Mouse (Mus musculus): ENCODE measurements around the gene Phlpp1.

GRCm38 (mm10) chr1:106172301-106172930, 864 bp downstream of the Phlpp1 start:
- TF ChIP-seq CTCF (IDR thresholded peaks at IDR 0.05; ENCODE audit: insufficient read depth, low read length) (no peak), POLR2A (IDR thresholded peaks at IDR 0.05; ENCODE audit: borderline replicate concordance, extremely low read depth, low read depth, low read length) (0 out of 2 replicates have a peak, but pooled peaks have one; percentile 9)

Data from lung, adult 2 months (tissue).